Mouse (Mus musculus) large intestine, adult 2 months (tissue): ENCODE measurements around the gene Ostm1. TPM values are rescaled to one million over a fixed set of nuclear protein-coding genes. Genes with fewer than 3 reads are reported as not detected.

ENCODE experiments used
- DNase-seq: peaks from one replicate; pipeline ENCODE4 v3.0.0-alpha.2; 2012; ENCODE audit warnings: low read depth, low spot score
- WGBS: fragments of 180-500 bp; shearing (Covaris S2); methylation state at CpG from one replicate; pipeline ENCODE4 v1.1.7; 2018; 5-methylcytosine and 5-hydroxymethylcytosine counted together
- polyA plus RNA-seq: library from polyadenylated mRNA; depleted of rRNA; stranded (reverse); fragments of >200 nt; gene quantifications from 2 replicates; pipeline ENCODE4 v1.2.3, GENCODE M21; 2012; rRNA removed

Ostm1 gene
- 8.3 and 11.7 TPM in 2 replicates for polyA plus RNA-seq

- DNase-seq = no peak
- 3% methylated on average over 43 of the region's 43 CpGs for WGBS
Measured at GRCm38 (mm10) chr10:42583157-42583872, at the start of gene Ostm1, which contains the start of gene Nr2e1. TSS of gene Ostm1 (plus strand) at chr10:42583822. TSS of gene Nr2e1 (minus strand) at chr10:42583632.

GRCm38 (mm10) chr10:42533836-42534453 lies 49.7 kb upstream of the Ostm1 start:
- WGBS = 93% methylated on average over 11 of the region's 11 CpGs
- no peak for DNase-seq

GRCm38 (mm10) chr10:42537571-42538316 lies 45.9 kb upstream of the Ostm1 start:
- DNase-seq = no peak
- 86% methylated on average over 9 of the region's 9 CpGs for WGBS

GRCm38 (mm10) chr10:42545707-42546503 lies 37.7 kb upstream of the Ostm1 start:
- 80% methylated on average over 6 of the region's 6 CpGs for WGBS
- no peak for DNase-seq

- no peak for DNase-seq
- WGBS = 89% methylated on average over 3 of the region's 3 CpGs
Measured at GRCm38 (mm10) chr10:42546507-42546906, 37.1 kb upstream of the Ostm1 start.

GRCm38 (mm10) chr10:42559581-42560200 lies 23.9 kb upstream of the Ostm1 start:
- WGBS = 74% methylated on average over 5 of the region's 5 CpGs
- DNase-seq = no peak

- DNase-seq = no peak
- WGBS = 3% methylated on average over 12 of the region's 12 CpGs
Measured at GRCm38 (mm10) chr10:42562272-42562671, 21.4 kb upstream of the Ostm1 start.

- no peak for DNase-seq
- 2% methylated on average over 20 of the region's 20 CpGs for WGBS
Measured at GRCm38 (mm10) chr10:42572567-42572966, 11.1 kb upstream of the Ostm1 start.

GRCm38 (mm10) chr10:42572971-42573370 lies 10.7 kb upstream of the Ostm1 start:
- WGBS = 4% methylated on average over 15 of the region's 15 CpGs
- DNase-seq = no peak

GRCm38 (mm10) chr10:42574639-42575038 lies 9.0 kb upstream of the Ostm1 start:
- 3% methylated on average over 10 of the region's 10 CpGs for WGBS
- no peak for DNase-seq

- WGBS = 6% methylated on average over 15 of the region's 15 CpGs
- DNase-seq = no peak
Measured at GRCm38 (mm10) chr10:42577525-42578280, 5.9 kb upstream of the Ostm1 start.

- 5% methylated on average over 15 of the region's 15 CpGs for WGBS
- DNase-seq = no peak
Measured at GRCm38 (mm10) chr10:42578281-42578675, 5.3 kb upstream of the Ostm1 start.

- 7% methylated on average over 22 of the region's 22 CpGs for WGBS
- DNase-seq = no peak
Measured at GRCm38 (mm10) chr10:42578698-42579474, 4.7 kb upstream of the Ostm1 start.

- 2% methylated on average over 41 of the region's 41 CpGs for WGBS
- no peak for DNase-seq
Measured at GRCm38 (mm10) chr10:42579475-42580130, 4.0 kb upstream of the Ostm1 start.

GRCm38 (mm10) chr10:42580131-42580950 lies 3.3 kb upstream of the Ostm1 start:
- 5% methylated on average over 29 of the region's 29 CpGs for WGBS
- no peak for DNase-seq

GRCm38 (mm10) chr10:42580951-42581277 lies 2.7 kb upstream of the Ostm1 start:
- WGBS = 13% methylated on average over 7 of the region's 7 CpGs
- no peak for DNase-seq
